Mouse (Mus musculus): ENCODE data around the gene Gm5592.
"Not testable (repeated sequence)": the region's sequence is repeated elsewhere in the genome, so short reads cannot be mapped to it uniquely, and the experiment has no call there.

Gene Gm5592

GRCm38 (mm10) chr7:41153541-41153940, at the start of gene Gm5592:
Gm5592 (plus strand) TSS chr7:41153841.
- not testable (repeated sequence) for DNase-seq (ENCODE audit: low read depth, low spot score)

GRCm38 (mm10) chr7:41155806-41156205, 2.2 kb downstream of the Gm5592 start:
- not testable (repeated sequence) for DNase-seq (ENCODE audit: low read depth, low spot score)

DNA sequence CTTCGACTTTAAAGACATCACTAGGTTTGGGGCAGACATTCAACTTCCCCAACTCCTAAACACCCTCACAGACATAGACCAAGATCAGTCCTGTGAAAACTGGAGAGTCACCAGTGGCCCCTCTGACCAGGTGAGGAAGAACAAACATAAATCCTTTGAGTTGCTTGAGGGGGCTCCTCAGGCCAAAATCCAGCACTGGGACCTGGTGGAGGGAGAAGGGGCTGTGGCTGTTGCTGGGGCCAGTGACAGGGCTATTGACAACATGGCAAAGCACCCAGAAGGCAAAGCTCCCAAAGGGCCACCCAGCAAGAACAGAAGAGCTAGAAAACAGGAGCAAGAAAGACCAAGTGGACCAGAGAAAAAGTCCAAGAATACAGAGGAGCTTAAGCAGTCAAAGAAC, 4.2 kb downstream of the Gm5592 start:
- not testable (repeated sequence) for DNase-seq (ENCODE audit: low read depth, low spot score)

DNA sequence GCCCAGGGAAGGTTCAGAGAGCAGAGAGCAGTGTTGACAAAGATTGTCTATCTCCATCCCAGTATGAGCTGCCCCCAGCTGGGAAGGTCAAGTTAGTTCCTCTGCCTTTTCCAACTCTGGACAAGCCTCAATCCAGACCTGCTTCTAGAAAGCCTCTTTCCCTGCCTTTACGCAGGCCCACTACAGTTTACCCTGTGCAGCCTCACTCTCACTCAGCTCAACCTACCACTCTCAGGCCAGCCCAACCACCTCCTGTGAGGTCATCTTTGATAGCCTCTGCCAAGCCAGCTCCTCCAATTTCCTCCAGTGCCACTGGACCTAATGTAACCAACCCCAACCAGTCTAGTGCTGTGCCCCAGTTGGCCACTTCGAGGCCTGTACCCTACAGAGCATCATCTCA, 4.9 kb downstream of the Gm5592 start:
- DNase-seq (ENCODE audit: low read depth, low spot score), result not testable (repeated sequence)

DNA sequence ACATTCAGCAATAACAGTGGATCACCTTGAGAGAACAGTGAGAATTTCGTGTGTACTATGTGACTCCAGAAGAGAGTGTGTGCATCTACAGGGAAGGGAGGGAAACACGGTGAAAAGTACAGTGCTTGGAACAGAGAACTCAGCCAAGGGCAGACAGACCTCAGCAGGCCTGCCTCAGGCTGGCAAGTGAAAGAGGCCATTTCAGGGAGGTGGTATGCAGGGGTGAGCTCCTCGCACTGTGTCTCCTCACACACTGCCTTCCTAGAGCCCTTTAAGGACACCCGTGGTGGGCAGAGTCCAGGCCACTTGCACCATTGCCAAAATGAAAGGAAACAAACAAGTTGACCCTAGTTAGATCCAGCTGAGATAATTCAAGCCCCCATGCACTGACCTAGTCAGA, 40.0 kb downstream of the Gm5592 start:
- no peak for DNase-seq (ENCODE audit: low read depth, low spot score)

All from brain, adult 2 months (tissue).